Mouse (Mus musculus) midbrain, embryonic 16.5 days (tissue): ENCODE data around the gene Dapk2. TPM values are rescaled to one million over a fixed set of nuclear protein-coding genes. Genes with fewer than 3 reads are reported as not detected.

Source experiments
- ATAC-seq: fragments of 200-750 bp; cut with Nextera tagmentation; 2 replicates; pipeline ENCODE4 v1.8.0; 2017; ENCODE audit warnings: moderate TSS enrichment
- H3K27ac ChIP-seq: fragments of 300-500 bp; sonication (generic); 2 replicates; pipeline ENCODE4 v1.5.1; 2014; ENCODE audit warnings: mild to moderate bottlenecking, low read length, mixed read lengths
- H3K27me3 ChIP-seq: fragments of 300-500 bp; sonication (generic); 2 replicates; pipeline ENCODE4 v1.6.1; 2014; ENCODE audit warnings: low read depth, low read length, mixed read lengths; ENCODE audit not compliant: control insufficient read depth, insufficient read depth
- H3K36me3 ChIP-seq: fragments of 300-500 bp; sonication (generic); 2 replicates; pipeline ENCODE4 v1.6.1; 2014; ENCODE audit warnings: mild to moderate bottlenecking, low read length, moderate library complexity, mixed read lengths; ENCODE audit not compliant: control insufficient read depth, insufficient read depth
- H3K4me1 ChIP-seq: fragments of 300-500 bp; sonication (generic); 2 replicates; pipeline ENCODE4 v1.6.1; 2014; ENCODE audit warnings: mild to moderate bottlenecking, low read length, mixed read lengths; ENCODE audit not compliant: control insufficient read depth, insufficient read depth
- H3K4me2 ChIP-seq: fragments of 300-500 bp; sonication (generic); 2 replicates; pipeline ENCODE4 v1.6.1; 2014; ENCODE audit warnings: mild to moderate bottlenecking, low read length, mixed read lengths
- H3K4me3 ChIP-seq: fragments of 300-500 bp; sonication (generic); 2 replicates; pipeline ENCODE4 v1.5.1; 2014; ENCODE audit warnings: low read depth, mild to moderate bottlenecking, low read length, moderate library complexity, mixed read lengths
- H3K9ac ChIP-seq: fragments of 300-500 bp; sonication (generic); 2 replicates; pipeline ENCODE4 v1.6.1; 2014; ENCODE audit warnings: low read depth, low read length, mixed read lengths
- H3K9me3 ChIP-seq: fragments of 300-500 bp; sonication (generic); replicated peaks from 2 replicates; pipeline ENCODE4 v1.6.1; 2014; ENCODE audit warnings: mild to moderate bottlenecking, low read length, mixed read lengths; ENCODE audit not compliant: control insufficient read depth, poor library complexity, severe bottlenecking
- WGBS: fragments of 180-500 bp; shearing (Covaris S2); extraction: QIAGEN DNeasy Blood & Tissue Kit; methylation state at CpG from one replicate; pipeline ENCODE4 v1.1.7; 2014; 5-methylcytosine and 5-hydroxymethylcytosine counted together
- polyA plus RNA-seq: library from polyadenylated mRNA; unstranded; fragments of >200 nt; fragmentation: Nextera tagmentation; extraction: Ambion mirVana; gene quantifications from 2 replicates; pipeline ENCODE4 v1.2.1, GENCODE M21; 2015

Gene Dapk2
- polyA plus RNA-seq, 1 experiment from 2014 or later, result 0.90 TPM

DNA sequence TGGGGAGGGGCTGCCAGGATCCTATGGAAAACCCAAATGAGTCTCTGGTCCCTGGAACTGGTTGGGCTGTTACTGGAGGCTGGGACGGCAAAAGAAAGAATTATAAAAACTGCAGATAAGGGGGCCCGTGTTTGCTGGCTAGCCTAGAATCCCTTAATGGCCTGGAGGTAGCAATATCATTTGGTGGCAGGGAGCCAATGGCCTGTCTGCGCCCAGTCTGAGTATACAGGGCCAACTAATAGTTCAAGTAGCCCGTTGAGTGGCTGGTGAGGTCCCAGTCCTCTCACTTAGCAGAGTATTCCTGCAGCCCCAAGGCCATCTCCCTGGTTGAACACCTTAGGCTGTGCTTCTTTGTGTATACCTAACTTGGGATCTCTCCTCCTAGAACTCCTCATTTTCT, 83.7 kb downstream of the Dapk2 start:
- no peak overlapping the region for H3K4me2 ChIP-seq
- no peaks in the 10 kb centered on the region for H3K4me1 ChIP-seq
- no peak for ATAC-seq
- H3K9ac ChIP-seq, result no peak overlapping the region
- H3K4me3 ChIP-seq, result no peak overlapping the region
- H3K9me3 ChIP-seq, result no peaks in the 10 kb centered on the region
- H3K27me3 ChIP-seq, result no peaks in the 10 kb centered on the region
- H3K27ac ChIP-seq, result no peak overlapping the region
- WGBS, result 81% methylated on average over 4 of the region's 4 CpGs
- no peaks in the 10 kb centered on the region for H3K36me3 ChIP-seq

DNA sequence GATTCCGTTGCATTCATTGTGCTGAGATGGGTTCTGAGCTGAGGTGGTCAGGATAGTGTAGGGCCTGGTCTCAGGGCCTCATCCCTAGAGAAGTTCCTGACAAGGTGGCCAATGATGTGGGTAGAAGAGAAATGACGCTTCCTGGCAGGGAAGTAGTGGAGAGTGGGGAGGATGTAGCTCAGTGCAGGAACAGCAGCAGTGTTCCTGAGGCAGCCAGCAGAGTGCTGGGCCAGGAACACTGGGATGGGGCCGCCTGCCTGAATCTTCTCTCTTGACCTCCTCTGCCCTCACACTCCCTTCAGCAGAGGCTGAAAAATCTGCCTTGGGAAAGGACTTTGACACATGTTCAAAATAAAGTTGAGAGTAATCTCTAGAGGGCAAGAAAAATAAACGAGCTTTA, 85.2 kb downstream of the Dapk2 start:
- H3K4me2 ChIP-seq, result no peak overlapping the region
- H3K9ac ChIP-seq, result no peak overlapping the region
- no peaks in the 10 kb centered on the region for H3K4me1 ChIP-seq
- no peak overlapping the region for H3K27ac ChIP-seq
- WGBS, result 76% methylated on average over 4 of the region's 4 CpGs
- no peak overlapping the region for H3K4me3 ChIP-seq
- no peaks in the 10 kb centered on the region for H3K27me3 ChIP-seq
- no peaks in the 10 kb centered on the region for H3K36me3 ChIP-seq
- no peaks in the 10 kb centered on the region for H3K9me3 ChIP-seq
- ATAC-seq, result no peak

DNA sequence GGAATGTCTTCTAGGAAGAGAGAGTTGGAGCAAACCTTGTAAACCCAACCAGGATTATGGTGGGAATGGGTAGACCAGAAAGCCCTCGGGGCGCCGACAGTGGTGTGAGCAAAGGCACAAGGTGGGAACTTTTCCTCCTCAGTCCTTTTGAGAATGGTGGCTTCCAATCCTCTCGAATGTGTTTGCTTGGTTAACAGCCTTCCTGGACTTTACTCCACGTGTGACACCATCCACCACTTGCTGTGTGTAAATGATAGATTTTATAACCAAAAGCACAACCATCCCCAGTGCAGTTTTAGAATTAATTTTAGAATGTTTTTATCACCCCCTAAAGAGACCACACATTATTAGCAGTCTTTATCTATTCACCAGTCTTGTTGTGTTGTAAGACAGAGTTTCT, 86.1 kb downstream of the Dapk2 start:
- ATAC-seq, result no peak
- H3K4me1 ChIP-seq, result no peaks in the 10 kb centered on the region
- no peak overlapping the region for H3K4me2 ChIP-seq
- H3K9me3 ChIP-seq, result no peaks in the 10 kb centered on the region
- H3K27ac ChIP-seq, result no peak overlapping the region
- H3K4me3 ChIP-seq, result no peak overlapping the region
- no peak overlapping the region for H3K9ac ChIP-seq
- H3K36me3 ChIP-seq, result no peaks in the 10 kb centered on the region
- H3K27me3 ChIP-seq, result no peaks in the 10 kb centered on the region
- 91% methylated on average over 5 of the region's 5 CpGs for WGBS

DNA sequence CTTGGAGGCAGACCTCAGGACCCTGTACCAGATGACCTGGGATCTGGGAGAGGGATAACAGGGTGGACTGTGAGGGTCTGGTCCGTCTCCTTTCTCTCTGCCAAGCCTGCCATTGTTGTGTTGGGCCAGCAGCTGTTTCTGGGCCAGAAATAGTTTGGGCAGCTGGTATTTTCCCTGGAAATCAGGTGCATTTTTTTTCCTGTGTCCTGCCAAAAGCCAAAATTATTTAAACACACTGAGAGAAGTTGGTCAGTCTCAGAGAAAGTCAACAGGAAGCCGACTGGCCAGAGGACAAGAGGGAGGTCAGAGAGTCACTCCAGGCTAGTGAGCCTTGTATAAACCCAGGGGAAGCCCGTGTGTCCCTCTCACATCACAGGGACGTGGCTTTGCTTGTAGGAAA, 87.7 kb downstream of the Dapk2 start:
- H3K27ac ChIP-seq, result no peak overlapping the region
- 68% methylated on average over 4 of the region's 4 CpGs for WGBS
- no peaks in the 10 kb centered on the region for H3K27me3 ChIP-seq
- no peaks in the 10 kb centered on the region for H3K4me1 ChIP-seq
- H3K9ac ChIP-seq, result no peak overlapping the region
- H3K4me3 ChIP-seq, result no peak overlapping the region
- no peak for ATAC-seq
- H3K4me2 ChIP-seq, result no peak overlapping the region
- no peaks in the 10 kb centered on the region for H3K9me3 ChIP-seq
- no peaks in the 10 kb centered on the region for H3K36me3 ChIP-seq

DNA sequence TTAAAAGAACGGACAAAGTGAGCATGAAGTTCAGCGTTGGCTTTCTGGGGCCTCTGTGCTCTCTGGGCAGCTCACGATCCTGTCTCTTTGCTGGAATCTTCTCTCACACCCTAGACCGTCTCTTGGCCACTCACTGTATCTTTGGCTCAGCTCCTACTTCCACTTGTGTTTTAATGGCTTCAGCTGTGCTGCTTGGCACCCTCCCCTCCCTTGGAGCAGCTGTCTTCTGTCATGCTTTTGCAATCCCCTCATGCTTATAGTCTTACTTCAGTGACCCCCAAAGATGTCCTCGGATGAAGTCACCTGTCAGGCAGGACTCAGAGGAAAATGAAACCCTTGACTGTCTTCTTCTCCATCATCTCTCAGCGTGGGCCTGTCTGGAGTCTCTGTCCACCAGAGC, 91.3 kb downstream of the Dapk2 start:
- H3K4me2 ChIP-seq, result no peak overlapping the region
- no peak overlapping the region for H3K4me3 ChIP-seq
- H3K9ac ChIP-seq, result no peak overlapping the region
- no peaks in the 10 kb centered on the region for H3K4me1 ChIP-seq
- no peaks in the 10 kb centered on the region for H3K27me3 ChIP-seq
- H3K9me3 ChIP-seq, result no peaks in the 10 kb centered on the region
- ATAC-seq, result no peak
- H3K27ac ChIP-seq, result no peak overlapping the region
- WGBS, result 87% methylated on average over 6 of the region's 6 CpGs
- no peaks in the 10 kb centered on the region for H3K36me3 ChIP-seq

DNA sequence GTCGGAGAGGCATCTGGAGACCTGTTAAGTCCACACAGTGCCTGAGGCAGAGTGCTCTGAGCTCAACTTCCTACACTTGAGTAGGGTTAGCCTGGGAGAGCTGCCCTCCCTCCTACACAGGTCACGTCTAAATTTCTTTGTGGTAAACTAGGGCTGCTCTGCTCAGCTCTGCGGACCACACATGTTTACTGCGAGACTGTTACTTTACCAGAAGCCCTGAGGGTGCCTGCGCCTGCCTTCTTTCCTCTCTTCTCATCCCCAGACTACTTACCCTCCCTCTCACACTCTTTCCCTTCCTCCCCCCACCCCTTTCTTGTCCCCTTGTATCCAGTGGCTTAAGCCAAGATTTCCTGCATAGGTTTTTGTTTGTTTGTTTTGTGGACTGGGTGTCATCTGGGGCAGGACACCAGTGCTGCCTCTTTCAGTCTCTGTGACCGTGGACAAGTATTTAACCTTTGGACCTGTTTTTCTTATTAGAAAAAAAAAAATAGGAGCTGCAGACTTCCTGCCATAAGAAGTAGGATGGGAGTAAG, 93.2 kb downstream of the Dapk2 start:
- no peaks in the 10 kb centered on the region for H3K36me3 ChIP-seq
- H3K4me2 ChIP-seq, result no peak overlapping the region
- H3K27me3 ChIP-seq, result no peaks in the 10 kb centered on the region
- no peaks in the 10 kb centered on the region for H3K9me3 ChIP-seq
- H3K4me3 ChIP-seq, result no peak overlapping the region
- H3K9ac ChIP-seq, result no peak overlapping the region
- no peak for ATAC-seq
- no peaks in the 10 kb centered on the region for H3K4me1 ChIP-seq
- 49% methylated on average over 6 of the region's 6 CpGs for WGBS
- H3K27ac ChIP-seq, result no peak overlapping the region

DNA sequence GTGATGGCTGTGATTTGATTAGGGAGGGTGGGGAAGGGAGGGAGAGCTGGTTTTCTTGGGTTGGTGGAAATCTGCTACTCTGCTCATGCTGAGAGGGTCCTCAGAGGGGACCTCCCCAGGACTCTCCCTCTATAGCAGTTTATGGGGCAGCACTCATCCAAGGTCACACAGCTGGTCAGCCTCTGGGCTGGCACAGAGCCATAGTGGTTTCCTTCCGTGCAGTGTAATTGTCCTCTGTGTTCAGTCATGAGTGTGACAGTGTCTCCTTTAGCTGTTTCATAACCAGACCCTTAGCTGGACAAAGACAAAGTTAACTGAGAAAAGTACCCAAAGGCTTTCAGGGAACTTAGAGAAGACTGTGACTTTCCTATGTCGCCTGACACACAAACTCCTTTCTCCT, 103.7 kb downstream of the Dapk2 start:
- no peaks in the 10 kb centered on the region for H3K27me3 ChIP-seq
- H3K4me3 ChIP-seq, result no peak overlapping the region
- 92% methylated on average over 2 of the region's 2 CpGs for WGBS

DNA sequence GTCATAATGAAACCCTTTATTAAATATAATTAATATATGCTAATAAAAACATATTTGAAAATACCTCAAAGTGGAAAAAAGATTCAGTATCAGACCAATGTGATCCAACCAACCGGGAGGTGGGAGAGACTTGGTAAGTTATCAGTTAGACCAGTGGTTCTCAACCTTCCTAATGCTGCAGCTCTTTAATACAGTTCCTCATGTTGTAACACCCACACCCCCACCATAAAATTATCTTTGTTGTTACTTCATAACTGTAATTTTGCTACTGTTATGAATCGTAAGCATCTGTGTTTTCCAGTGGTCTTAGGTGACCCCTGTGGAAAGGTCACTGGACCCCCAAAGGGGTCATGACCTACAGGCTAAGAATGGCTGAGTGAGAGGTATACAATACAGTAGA, 105.7 kb downstream of the Dapk2 start:
- ATAC-seq, result no peak
- Histone ChIP-seq H3K9ac (no peak overlapping the region), H3K27me3 (no peaks in the 10 kb centered on the region), H3K9me3 (no peaks in the 10 kb centered on the region), H3K4me2 (no peak overlapping the region), H3K4me3 (no peak overlapping the region), H3K4me1 (no peaks in the 10 kb centered on the region), H3K27ac (no peak overlapping the region), H3K36me3 (no peaks in the 10 kb centered on the region)
- 86% methylated on average over 2 of the region's 2 CpGs for WGBS

More for the DNA sequence above, 103.7 kb downstream of the Dapk2 start:
- Histone ChIP-seq H3K9me3 (no peaks in the 10 kb centered on the region), H3K27ac (no peak overlapping the region), H3K36me3 (no peaks in the 10 kb centered on the region), H3K4me2 (no peak overlapping the region), H3K4me1 (no peaks in the 10 kb centered on the region), H3K9ac (no peak overlapping the region)
- ATAC-seq, result no peak

DNA sequence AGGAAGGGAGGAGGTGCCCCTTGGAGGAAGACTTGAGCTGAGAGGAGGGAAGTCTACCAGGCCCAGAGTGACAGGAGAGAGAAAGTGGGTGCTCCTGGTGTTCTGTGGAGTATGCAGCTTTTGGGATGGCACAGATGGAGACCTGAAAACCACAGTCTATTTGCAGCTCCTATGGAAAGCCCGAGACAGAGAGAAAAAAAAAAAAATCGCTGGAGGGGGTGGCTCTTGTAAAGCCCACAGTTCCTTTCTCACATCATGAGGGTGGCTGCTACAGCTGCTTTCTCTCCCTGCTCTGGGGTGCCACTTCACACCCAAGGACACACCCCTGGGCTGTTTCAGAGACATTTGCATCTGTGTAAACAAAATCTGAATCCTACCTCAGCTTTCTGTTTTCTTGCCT, 107.6 kb downstream of the Dapk2 start:
- no peaks in the 10 kb centered on the region for H3K27me3 ChIP-seq
- ATAC-seq, result no peak
- H3K4me3 ChIP-seq, result no peak overlapping the region
- no peaks in the 10 kb centered on the region for H3K9me3 ChIP-seq
- WGBS, result 48% methylated on average over 2 of the region's 2 CpGs
- no peaks in the 10 kb centered on the region for H3K4me1 ChIP-seq
- no peak overlapping the region for H3K27ac ChIP-seq
- H3K36me3 ChIP-seq, result no peaks in the 10 kb centered on the region
- H3K9ac ChIP-seq, result no peak overlapping the region
- H3K4me2 ChIP-seq, result no peak overlapping the region
